Mouse (Mus musculus) gastrocnemius, adult 18-20 months (tissue): Measurements from ENCODE around the gene Dgcr8. TPM values are rescaled to one million over a fixed set of nuclear protein-coding genes. Genes with fewer than 3 reads are reported as not detected.
"Not testable (repeated sequence)": the region's sequence is repeated elsewhere in the genome, so short reads cannot be mapped to it uniquely, and the experiment has no call there.

Source experiments
- DNase-seq: peaks from one replicate; pipeline ENCODE4 v3.0.0; 2021; ENCODE audit warnings: low spot score
- long read RNA-seq, 2 experiments: library from polyadenylated mRNA; stranded (forward); transcript quantifications; one replicate each; pipeline ENCODE4 v2.0.0; 2021
- total RNA-seq, 2 experiments: library from RNA; stranded (reverse); gene quantifications; 2 replicates each; pipeline ENCODE4 v1.2.3; 2021

Gene Dgcr8
- total RNA-seq = 10 to 100 TPM; 11.2 to 11.8 TPM
- long read RNA-seq, experiment 1, full-length matches to known transcripts = 9 of 21 reads
- long read RNA-seq, experiment 1, partial matches to known transcripts = 2 of 21 reads
- long read RNA-seq, experiment 1, other reads (novel, unspliced or antisense) = 10 of 21 reads
- long read RNA-seq, experiment 2, full-length matches to known transcripts = 7 of 15 reads
- long read RNA-seq, experiment 2, partial matches to known transcripts = 2 of 15 reads
- long read RNA-seq, experiment 2, other reads (novel, unspliced or antisense) = 6 of 15 reads

DNA sequence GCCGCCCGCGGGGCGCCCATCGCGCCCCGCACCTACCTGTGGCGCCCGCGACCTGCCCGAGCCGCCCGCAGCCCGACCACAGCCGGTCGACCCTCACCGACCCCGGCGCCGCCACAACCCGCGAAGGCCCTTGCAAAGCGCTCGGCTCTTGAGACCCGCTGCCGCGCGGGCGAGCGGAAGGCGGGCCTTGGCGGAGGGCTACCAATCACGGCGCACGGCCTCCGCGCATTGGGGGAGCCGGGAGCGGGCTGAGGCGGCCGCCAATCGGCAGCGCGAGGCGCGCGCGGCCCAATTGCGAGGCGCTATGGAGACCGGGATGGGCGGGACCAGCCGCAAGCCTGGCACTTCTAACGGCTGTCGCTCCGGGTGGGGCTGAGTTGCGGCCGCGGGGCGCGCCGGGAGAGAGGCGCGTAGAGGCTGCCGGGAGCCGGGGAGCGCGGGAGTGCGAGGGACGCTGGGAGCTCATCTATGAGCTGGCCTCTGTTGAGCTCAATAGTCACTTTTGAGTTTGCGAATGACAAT is at the start of gene Dgcr8:
Gene Dgcr8 (minus strand): TSS at position 180 of the 522 bp plus-strand sequence.
- DNase-seq = peak; percentile 98

DNA sequence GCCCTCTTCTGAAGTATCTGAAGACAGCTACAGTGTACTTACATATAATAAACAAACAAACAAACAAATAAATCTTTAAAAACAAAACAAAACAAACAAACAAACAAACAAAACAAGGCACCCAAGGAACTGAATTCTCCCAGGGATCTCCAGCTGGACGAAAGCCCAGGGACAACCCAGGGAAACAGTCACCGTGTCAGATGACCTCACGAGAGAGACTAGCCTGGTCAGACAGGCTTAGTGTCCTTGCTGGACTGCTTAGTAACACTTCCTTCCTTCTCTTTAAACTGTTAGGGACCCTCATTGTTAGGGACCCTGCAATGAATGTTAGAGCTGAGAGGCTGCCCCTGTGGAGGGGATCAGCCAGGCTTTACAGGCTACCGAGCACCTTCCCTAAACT is 48.2 kb upstream of the Dgcr8 start:
- DNase-seq = no peak

DNA sequence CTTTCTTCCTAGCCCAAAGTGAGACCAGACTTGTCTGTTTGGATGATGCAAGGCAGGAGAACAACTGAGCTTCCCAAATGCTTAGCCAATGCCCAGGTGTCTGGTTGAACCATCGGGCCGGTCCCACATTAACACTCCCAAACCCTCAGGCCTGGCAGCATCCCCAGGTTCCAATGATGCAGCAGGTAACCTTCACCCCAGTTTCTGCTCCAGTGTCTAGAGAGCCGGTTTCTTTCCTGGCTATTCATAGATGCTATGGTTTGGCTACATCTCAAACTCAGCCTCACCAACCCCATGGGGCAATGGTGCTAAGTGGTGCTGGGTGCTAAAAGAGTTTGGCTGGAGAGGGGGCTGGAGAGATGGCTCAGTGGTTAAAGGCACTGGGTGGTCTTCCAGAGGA is 46.9 kb upstream of the Dgcr8 start:
- peak; percentile 42 for DNase-seq

DNA sequence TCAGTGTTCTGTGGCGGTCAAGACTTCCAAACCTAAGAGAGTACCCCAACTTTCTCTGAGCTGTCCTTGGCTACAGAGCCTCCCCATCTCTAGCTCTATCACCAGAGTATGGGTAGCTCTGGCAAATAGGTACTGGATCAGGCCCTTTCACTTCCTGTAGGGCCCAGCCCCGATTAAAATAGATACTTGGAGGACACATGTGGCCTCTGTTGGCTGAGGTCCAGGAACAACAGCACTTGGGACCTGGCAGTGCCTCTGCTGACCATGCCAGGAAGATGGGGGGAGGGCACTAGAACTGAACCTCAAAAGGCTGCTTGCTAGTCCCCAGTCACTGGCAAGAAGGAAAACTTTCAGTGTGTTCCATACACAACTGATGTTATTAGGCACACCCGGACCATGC is 44.9 kb upstream of the Dgcr8 start:
- DNase-seq = peak; percentile 79

DNA sequence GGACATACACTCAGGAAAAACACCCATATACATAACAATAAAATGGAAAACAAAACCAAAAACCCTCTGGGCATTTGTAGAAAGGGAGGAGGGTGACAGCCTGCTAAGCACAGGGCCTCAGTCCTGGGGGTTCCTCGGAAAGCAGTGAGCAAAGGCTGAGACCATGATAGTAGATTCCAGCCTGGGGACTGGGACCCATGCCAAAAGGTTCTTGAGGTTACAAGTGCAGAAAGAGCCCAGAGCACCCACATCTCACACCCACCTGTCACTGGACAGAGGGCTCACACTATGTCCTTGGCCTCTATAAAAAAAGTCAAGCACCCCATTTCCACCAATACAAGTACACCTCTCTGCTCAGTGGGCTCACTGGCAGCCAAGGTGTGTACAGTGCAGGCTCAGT is 39.5 kb upstream of the Dgcr8 start:
- no peak for DNase-seq

DNA sequence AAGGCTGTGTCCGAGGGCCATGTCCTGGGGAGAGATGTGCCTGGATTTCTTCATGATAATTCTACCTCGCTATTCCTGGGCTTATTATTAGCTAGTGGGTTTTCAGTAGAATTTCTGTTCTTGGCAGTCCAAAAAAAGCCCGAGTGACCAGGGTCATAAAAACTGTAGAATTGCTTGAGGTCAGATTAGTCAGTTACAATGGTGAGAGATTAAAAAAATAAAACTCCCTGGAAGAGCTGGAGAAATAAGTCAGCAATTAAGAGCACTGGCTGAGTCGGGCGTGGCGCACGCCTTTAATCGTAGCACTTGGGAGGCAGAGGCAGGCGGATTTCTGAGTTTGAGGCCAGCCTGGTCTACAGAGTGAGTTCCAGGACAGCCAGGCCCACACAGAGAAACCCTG is 38.9 kb upstream of the Dgcr8 start:
- DNase-seq = no peak

DNA sequence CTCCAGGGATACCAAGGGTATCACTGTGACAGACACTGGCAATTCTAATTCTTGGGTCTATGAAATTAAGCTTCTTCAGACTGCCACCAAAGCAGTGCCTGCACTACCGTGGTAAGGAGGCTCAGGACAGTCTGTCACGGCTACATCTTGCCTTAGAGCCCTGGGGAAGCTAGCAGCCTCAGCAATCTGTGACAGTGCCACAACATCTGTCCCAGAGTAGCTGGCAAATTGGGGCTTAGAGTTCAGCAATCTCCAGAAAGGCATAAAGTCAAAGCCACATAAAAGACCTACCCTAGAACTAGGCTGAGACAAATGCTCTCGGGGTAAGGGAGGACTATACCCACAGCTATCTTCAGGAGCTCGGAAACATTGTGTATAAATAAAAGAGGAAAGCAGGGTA is 36.7 kb upstream of the Dgcr8 start:
- DNase-seq = no peak

DNA sequence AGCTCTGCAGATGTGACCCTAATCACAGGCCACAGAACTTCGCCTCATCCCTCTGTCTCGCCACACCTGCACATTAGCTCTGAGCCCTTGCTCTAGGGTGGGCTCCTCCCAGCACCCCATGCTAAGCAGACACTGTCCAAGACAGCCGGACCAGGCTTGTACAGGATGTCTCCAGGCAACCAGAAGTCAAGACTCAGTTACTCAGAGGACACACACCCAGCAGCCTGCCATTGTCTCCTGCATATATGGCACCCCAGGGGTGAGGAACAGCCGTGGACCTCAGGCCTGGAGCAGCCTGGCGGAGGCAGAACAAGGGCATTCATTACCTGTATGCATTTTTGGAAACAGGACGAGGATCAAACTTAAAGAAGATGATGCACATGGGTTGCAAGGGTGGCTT is 35.0 kb upstream of the Dgcr8 start:
- no peak for DNase-seq

DNA sequence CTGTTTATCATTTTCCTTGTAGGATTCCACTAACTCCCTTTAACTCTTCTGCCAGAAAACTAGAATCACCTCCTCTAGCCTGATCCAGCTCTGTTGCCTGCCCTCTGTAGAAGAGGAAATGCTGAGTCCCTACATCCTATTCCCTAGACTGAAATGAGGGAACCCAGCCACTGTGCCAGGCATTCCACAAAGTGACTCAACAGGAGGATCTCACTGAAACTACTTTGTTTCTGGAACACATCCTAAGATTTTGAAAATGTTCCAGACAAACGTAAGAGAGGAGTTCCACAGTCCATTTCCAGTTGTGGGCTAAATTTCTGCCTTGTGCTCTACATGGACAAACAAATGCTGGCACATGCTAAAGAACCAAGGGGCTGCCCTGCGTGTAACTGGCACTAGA is 34.4 kb upstream of the Dgcr8 start:
- peak; percentile 43 for DNase-seq

DNA sequence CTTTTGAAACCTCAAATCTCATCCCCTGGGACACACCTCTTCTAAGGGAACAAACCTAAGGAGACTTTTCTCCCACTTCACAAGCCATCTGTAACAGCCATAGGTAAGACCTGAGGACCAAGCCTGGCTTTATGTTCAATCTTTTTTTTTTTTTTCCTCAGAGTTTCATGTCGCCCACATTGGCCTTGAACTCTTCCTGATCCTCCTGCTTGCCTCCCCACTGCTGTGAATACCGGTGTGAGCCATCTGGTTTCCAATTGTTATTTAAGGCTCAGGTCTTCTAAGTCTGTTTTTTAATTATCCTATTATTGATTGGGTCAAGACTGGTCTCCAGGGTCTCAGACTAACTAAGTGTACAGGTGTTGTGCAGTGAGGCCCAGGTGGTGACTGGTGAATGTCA is 32.4 kb upstream of the Dgcr8 start:
- DNase-seq = no peak

DNA sequence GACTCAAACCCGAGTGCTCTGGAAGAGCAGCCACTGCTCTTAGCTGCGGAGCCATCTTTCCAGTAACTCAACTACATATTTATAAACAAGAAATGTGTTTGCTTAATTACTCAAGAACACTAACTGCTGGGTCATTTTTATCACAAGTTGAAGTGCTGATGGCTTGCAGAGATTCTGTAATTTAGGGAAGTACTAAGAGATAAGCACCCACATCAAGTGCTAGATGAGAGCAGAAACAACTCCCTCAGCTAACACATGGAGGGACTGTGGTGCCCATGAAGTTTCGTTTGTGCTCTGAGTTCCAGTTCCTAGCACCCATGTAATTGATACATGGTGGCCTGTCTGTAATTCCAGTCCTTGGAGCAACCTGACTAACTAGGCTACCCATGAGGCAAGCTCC is 29.9 kb upstream of the Dgcr8 start:
- DNase-seq = no peak

DNA sequence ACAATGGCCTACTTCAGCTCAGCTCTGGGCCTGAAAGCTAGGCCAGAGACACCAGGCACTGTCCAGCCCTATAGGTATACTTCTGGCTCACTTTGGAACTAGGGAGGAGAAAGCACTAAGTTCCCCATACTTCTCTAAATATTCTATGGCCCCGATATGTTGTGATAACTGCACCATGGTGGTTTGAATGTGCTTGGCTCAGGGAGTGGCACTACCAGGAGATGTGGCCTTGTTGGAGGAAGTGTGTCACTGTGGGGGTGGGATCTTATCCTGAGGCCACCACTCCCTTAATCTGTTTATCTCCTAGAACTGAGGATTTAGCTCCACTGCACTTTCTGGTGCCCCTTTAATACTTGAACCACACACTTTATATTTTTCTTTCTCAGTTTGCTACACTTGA is 19.1 kb upstream of the Dgcr8 start:
- DNase-seq = no peak

DNA sequence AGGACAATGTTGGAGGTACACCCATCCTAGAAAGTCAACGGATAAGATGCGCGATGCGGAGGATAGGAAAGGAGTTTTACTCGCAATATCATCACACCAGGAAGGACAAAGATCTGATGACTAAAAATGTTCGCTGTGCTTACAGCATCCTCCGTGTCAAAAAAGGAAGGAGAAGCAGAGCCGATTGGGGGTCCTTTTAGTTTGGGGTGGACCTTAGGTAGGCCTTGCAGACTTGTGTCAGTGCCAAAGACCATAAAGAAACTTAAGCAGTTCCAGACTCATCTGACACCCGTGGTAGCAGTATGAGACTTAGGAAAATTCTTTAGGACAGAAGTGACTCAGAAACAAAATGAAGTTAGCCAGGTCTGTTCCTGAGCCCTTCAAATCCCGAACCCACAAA is 568 bp upstream of the Dgcr8 start:
- DNase-seq = not testable (repeated sequence)

DNA sequence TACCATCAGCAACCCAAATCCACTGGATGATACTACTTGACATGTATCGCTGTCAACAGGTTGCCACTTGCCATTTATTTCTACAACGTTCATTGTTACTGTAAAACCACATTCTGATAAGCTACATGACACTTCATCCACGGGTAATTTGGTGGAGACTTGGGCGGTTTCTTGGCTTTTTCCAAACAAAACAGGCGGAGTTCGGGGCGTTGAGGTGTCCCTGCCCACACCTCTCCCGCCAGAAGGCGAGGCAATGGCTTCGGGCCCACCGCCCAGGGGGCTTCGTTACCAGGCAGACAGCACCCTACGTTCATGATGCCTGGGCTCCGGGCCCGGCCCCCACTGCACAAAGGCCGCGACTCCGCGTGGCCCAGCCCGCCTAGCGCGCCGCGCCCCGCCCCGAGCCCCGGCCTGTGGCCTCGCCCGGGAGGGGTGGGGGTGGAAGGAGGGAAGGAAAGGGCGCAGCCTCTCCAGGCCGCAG is 425 bp downstream of the Dgcr8 start:
- no peak for DNase-seq

DNA sequence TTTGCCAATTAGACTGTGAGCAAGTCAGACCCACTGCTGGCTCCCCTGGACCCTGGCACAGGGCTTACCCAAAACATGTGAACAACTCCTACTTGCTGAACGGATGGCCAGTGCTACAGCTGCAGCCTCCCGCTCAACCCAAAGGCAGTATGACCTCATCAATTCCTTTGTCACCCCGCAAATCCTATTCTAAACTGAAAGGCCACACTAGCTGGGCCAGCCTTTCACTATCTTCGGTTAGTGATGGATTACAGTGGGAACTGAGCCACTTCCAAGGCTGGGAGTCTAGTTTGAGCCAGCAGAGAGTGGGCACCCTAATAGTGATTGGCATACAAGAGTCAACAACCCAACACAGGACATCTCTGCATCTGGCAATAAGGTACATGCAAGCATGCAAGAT is 880 bp downstream of the Dgcr8 start:
- DNase-seq = no peak

DNA sequence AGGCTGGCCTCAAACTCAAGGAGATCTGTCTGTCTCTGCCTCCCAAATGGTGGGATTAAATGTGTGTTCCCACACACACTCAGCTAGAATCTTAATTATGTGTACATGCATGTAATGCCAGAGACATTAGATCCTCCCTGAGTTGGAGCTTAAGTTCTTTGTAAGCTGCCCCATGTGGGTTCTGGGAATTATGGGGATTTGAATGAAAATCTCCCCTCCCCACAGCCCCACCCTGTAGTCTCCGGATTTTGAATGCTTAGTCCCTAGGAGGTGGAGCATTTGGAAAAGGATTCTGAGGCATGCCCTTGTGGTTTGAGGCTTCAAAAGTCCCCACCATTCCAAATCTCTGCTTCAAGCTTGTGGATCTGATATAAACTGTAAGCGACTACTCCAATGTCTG is 13.9 kb downstream of the Dgcr8 start:
- no peak for DNase-seq

DNA sequence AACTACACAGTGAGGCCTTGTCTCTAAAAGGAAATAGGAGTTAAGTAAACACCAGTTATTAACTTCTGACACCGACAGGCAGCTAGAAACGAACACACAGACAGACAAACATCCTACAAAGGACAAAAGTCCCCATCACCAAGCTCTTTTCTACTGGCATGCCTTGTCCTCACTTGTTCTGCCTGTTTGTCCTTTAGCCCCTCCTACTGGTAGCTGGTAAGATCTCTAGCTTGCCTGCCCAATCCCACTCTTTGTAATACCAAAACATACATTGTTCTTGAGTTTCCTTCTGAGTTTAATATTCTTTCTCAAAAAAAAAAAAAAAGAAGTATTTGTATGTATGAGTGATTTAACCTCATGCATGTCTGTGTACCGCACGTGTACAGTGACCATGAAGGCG is 20.9 kb downstream of the Dgcr8 start:
- DNase-seq = no peak

DNA sequence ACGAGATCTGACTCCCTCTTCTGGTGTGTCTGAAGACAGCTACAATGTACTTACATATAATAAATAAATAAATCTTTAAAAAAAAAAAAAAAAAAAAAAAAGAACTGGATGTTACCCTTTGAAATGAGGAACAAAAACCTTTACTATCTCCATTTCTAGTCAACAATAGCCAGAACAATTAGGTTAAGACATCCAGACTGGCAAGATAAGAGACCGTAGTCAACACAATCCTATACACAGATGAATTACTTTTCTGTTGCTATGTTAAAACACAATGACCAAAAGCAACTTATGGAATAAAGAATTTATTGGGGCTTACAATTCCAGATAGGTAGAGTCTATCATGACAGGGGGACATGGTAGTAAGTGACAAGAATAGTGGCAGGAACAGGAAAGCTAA is 24.0 kb downstream of the Dgcr8 start:
- no peak for DNase-seq

DNA sequence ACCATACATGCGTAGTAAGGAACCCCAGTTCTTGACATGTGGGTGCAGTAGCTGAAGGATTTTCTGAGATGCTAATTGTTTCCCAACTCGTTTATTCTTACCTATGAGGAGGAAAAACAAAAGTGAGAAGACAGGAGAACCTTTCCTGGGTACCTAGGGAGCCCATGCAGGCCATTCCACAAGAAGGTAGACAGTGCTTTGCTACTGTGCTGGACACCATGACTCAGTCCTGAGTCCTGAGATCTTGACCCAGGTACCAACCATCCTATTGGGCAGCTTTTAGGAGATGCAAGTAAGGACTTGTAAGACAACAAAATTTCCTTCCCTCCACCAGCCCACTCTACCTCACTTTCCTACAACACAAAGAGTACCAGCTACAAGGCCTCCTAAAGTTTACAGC is 30.8 kb downstream of the Dgcr8 start, which contains the start of gene Gm49776:
Gene Gm49776 (minus strand): TSS at position 101 of the 400 bp plus-strand sequence.
- no peak for DNase-seq

DNA sequence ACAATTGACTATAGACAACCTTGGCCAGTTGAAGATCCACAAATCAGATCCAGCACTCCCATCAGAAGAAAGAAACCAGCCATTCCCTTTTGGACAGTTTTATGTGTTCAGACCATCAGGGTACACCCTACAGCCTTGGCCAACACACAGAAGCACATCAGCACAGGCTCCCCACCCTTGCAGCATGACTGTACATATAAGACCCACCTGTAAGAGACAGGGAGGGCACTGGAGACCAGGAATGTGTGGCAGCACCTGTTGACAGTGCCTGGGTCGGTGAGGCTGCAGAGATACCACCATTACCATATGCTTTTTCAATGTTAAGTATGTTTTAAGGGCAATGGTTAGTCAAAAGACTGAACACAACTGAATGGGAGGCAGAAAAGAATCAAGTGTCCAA is 35.2 kb downstream of the Dgcr8 start:
- DNase-seq = no peak

DNA sequence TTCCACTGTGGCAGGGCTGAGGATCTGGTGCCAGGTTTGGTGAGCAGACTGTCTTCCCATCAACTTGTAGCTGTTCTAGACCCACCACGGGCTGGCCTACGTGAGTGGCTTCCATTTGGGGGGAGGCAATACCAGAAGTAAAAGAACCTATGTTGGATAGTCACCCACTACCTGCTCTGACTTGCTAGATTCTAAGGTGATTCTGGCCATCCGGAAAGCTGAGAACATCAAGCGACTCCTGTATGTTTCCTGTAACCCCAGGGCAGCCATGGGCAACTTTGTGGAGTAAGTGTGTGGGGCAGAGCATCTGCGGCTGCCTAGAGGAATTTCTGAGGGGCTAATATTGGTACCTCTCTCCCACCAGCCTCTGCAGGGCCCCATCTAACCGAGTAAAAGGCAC is 36.3 kb downstream of the Dgcr8 start:
- no peak for DNase-seq

DNA sequence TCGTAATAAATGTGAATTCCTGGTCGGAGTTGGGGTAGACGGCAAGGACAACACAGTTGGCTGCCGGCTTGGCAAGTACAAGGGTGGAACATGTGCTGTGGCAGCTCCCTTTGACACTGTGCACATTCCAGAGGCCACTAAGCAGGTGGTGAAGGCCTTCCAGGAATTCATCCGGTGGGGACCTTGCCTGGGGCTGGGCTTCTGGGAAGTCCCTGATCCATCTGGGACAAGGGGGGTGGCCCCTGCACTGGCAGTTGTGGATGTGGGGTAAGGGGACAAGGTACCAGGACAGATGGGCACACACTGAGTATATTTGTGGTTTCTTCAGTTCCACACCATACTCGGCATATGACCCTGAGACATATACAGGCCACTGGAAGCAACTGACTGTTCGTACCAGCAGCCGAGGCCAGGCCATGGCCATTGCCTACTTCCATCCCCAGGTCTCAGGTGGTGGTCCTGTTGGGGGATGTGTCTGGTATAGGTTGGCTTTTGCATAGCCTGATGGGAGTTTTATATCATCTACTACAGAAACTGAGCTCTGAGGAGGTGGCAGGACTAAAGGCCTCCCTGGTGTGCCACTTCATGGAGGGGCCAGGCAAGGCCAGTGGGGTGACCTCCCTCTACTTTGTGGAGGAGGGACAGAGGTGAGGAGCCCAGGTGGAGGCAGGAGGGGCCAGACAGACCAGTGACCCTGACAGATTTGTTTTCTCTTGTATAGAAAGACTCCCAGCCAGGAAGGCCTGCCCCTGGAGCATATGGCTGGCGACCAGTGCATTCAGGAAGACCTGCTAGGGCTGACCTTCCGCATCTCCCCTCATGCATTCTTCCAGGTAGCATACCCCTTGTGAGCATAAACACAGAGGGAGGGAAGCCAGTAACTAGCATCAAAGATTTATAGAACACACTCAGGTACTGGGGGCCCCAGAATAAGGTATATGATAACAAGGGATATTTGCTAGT is 37.9 kb downstream of the Dgcr8 start:
- DNase-seq = no peak
